Mouse (Mus musculus) lung, postnatal 0 days (tissue): ENCODE data around the gene Nostrin.

Experiments
- CTCF ChIP-seq: IDR thresholded peaks from 2 replicates; pipeline ENCODE4 v1.5.1; 2016; ENCODE audit warnings: antibody characterized with exemption, mild to moderate bottlenecking
- EP300 ChIP-seq: IDR thresholded peaks from 2 replicates; pipeline ENCODE4 v1.6.1; 2016; ENCODE audit warnings: antibody characterized with exemption, mild to moderate bottlenecking, control low read depth

DNA sequence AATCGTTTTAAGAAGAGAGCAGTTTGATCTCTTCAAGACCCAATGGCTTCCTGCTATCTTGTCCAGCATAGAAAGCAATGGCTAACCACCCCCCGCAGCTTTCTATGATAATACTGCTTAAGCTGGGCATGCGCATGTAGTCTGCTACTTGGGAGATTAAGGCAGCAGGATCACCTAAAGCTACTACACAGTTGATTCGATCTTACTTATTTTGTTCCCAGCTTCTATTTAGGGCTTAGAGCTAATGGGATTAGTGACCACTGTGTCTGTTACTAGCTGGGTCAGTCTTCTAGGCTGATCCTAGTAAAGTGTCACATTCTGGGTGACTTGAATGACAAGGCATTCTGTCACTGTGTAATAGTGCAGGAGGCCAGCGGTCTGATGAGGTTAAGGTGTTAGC, 15.2 kb downstream of the Nostrin start:
- no peak for TF ChIP-seq CTCF
- TF ChIP-seq EP300 = no peak
